Comparison of ENCODE assay signal across 13 mouse cellular contexts in the genomic region with DNA sequence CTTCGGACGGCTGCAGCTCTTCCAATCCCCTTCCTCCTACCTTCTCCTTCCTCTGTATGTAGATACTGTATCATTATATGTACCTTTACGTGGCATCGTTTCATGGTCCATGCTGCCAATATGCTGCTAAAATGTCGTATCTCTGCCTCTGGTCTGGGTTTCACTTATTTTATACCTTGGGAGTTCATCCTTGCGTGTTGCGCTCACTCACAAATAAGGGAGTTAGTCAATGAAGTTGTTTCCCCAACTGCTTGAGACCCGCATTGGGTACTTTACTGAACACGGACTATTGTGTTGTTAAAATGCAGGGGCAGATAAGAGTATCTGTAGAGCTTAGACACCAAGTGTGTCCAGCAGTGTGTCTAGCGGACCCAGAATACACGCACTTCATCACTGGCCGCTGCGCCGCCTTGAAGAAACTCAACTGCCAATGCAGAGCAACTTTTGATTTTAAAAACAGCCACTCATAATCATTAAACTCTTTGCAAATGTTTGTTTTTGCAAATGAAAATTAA. TPM values are rescaled to one million over a fixed set of nuclear protein-coding genes. Genes with fewer than 3 reads are reported as not detected.
DNase-seq lines count a peak whose midpoint lies in the region; ATAC-seq and TF ChIP-seq lines count a peak whose summit lies in the region.
"Had no signal": no experiment of that assay in that cellular context is flagged by ENCODE, and none has a peak within 500 bp of the region (broad histone marks: within the 10 kb centered on the region; RNA-seq: fewer than 3 reads in every experiment).

No protein-coding gene starts in this region.

- H3K4me2 ChIP-seq in lung, embryonic 14.5 days: no peak overlapping the region; the same call in 1 of the 2 replicates

- peak; percentile 6 to 10 for DNase-seq in cerebellum, postnatal 25 days
- no peak for DNase-seq in cerebellum, adult 11-12 months
- DNase-seq in lung, embryonic 14.5 days: no peak
- no peak for DNase-seq in lung, postnatal 10 days
- DNase-seq in limb, embryonic 10.5 days (ENCODE audit: low spot score): peak; percentile 36
- DNase-seq in left cerebral cortex, adult 9 months (ENCODE audit: low spot score in 2 of 2): no peak
- no peak for DNase-seq in adrenal gland, postnatal 10 days
- DNase-seq: heart, postnatal 14 days; thymus, adult 2 months had no signal

- H3K27me3 ChIP-seq in lung, embryonic 14.5 days (ENCODE audit: insufficient read depth, low read length): peaks cover 87% of the 10 kb centered on the region
- peaks cover 93% of the 10 kb centered on the region for H3K27me3 ChIP-seq in limb, embryonic 10.5 days (ENCODE audit: low read depth, poor library complexity, severe bottlenecking)
- H3K27me3 ChIP-seq in small intestine, adult 2 months (ENCODE audit: control insufficient read depth, insufficient read depth, low read length): peaks cover 55% of the 10 kb centered on the region

- no peak for ATAC-seq in lung, embryonic 14.5 days (ENCODE audit: insufficient read depth)
- ATAC-seq: lung, postnatal 0 days had no signal

- H3K9ac ChIP-seq in lung, embryonic 14.5 days: no peak overlapping the region

- no peak overlapping the region for H3K27ac ChIP-seq in lung, embryonic 14.5 days (ENCODE audit: low read depth)
- H3K27ac ChIP-seq in limb, embryonic 10.5 days: no peak overlapping the region
- H3K27ac ChIP-seq in small intestine, adult 2 months (ENCODE audit: insufficient read depth, low read depth, low read length): peak overlapping the region; percentile 61

- H3K36me3 ChIP-seq in lung, embryonic 14.5 days (ENCODE audit: insufficient read depth): no peaks in the 10 kb centered on the region
- no peaks in the 10 kb centered on the region for H3K36me3 ChIP-seq in limb, embryonic 10.5 days
- H3K36me3 ChIP-seq in small intestine, adult 2 months (ENCODE audit: control insufficient read depth, insufficient read depth, low read length): no peaks in the 10 kb centered on the region
- H3K36me3 ChIP-seq: G1E had no signal

- no peaks in the 10 kb centered on the region for H3K9me3 ChIP-seq in lung, embryonic 14.5 days (ENCODE audit: low read depth, low read length)
- no peaks in the 10 kb centered on the region for H3K9me3 ChIP-seq in limb, embryonic 10.5 days (replicated peaks)

- H3K4me1 ChIP-seq in lung, embryonic 14.5 days (ENCODE audit: insufficient read depth): peaks cover 4% of the 10 kb centered on the region; the same call in 1 of the 2 replicates
- peaks cover 34% of the 10 kb centered on the region for H3K4me1 ChIP-seq in limb, embryonic 10.5 days
- peaks cover 15% of the 10 kb centered on the region for H3K4me1 ChIP-seq in small intestine, adult 2 months (ENCODE audit: control insufficient read depth, insufficient read depth, insufficient read length, low read length)

- H3K4me3 ChIP-seq in lung, embryonic 14.5 days (ENCODE audit: low read depth, low read length): 0 out of 2 replicates have a peak overlapping the region, but pooled peaks have one; percentile 39
- H3K4me3 ChIP-seq in limb, embryonic 10.5 days: 0 out of 2 replicates have a peak overlapping the region, but pooled peaks have one; percentile 52
- H3K4me3 ChIP-seq in small intestine, adult 2 months (ENCODE audit: low read depth, low read length): peak overlapping the region; percentile 53

- no peak for TF ChIP-seq POLR2A in small intestine, adult 2 months (IDR thresholded peaks at IDR 0.05; ENCODE audit: low read depth, low read length)

- no peak for TF ChIP-seq CTCF in lung, embryonic 14.5 days (IDR thresholded peaks at IDR 0.05; ENCODE audit: low read depth)
- no peak for TF ChIP-seq CTCF in small intestine, adult 2 months (IDR thresholded peaks at IDR 0.05; ENCODE audit: extremely low read depth, insufficient read length, insufficient replicate concordance, low read depth, low read length)

- WGBS in lung, embryonic 14.5 days: 7% methylated on average over 14 of the region's 14 CpGs
- WGBS in limb, embryonic 10.5 days: 3% methylated on average over 14 of the region's 14 CpGs
- 21% methylated on average over 14 of the region's 14 CpGs for WGBS in small intestine, adult 2 months

RNA-seq across cellular contexts. Expression of a gene that starts 1.6 kb away (rescaled TPM):
- polyA plus RNA-seq in lung, embryonic 14.5 days (2014; fragmentation: Nextera tagmentation; extraction: Ambion mirVana): not detected in 2 replicates
- not detected in 2 replicates for polyA plus RNA-seq in limb, embryonic 10.5 days (2016; fragmentation: Nextera tagmentation; extraction: Ambion mirVana)
- polyA plus RNA-seq in small intestine, adult 2 months (2012; rRNA removed): 8.2 and 26.8 TPM in 2 replicates
- total RNA-seq in adrenal gland, postnatal 10 days (2021): under 1 TPM in 1 of 2 experiments, not detected in 1; 0.30 TPM
- total RNA-seq: G1E; heart, postnatal 14 days; left cerebral cortex, postnatal 36 days had no signal
- polyA plus RNA-seq: G1E; lung, postnatal 0 days had no signal

Comparison
In these comparisons a context has a peak if more than half of its experiments do, and no peak if none do; other contexts are left out.
1. DNase-seq: peak in cerebellum, postnatal 25 days (2 of 2) and limb, embryonic 10.5 days (single experiment); none in cerebellum, adult 11-12 months (single experiment), lung, embryonic 14.5 days (single experiment), lung, postnatal 10 days (single experiment), left cerebral cortex, adult 9 months (0 of 2) and adrenal gland, postnatal 10 days (single experiment).
2. Peak in every context shown above with its lines, with median percentiles within 50 percentile points of each other: H3K4me3 ChIP-seq.